Mouse (Mus musculus): ENCODE results near the gene Gm10277. TPM values are rescaled to one million over a fixed set of nuclear protein-coding genes. Genes with fewer than 3 reads are reported as not detected.
"Not testable (repeated sequence)": the region's sequence is repeated elsewhere in the genome, so short reads cannot be mapped to it uniquely, and the experiment has no call there.

Gm10277 gene
- polyA plus RNA-seq, 1 experiment from 2014 or later: 0.92 TPM

GRCm38 (mm10) chr11:77763673-77764340 lies 23.7 kb downstream of the Gm10277 start:
- Histone ChIP-seq H3K36me3 (replicated peaks) (no peaks in the 10 kb centered on the region), H3K4me1 (peaks cover 52% of the 10 kb centered on the region), H3K27ac (peak overlapping the region; percentile 97), H3K4me3 (peak overlapping the region; percentile 95), H3K27me3 (ENCODE audit: poor library complexity, severe bottlenecking) (peaks cover 45% of the 10 kb centered on the region), H3K9me3 (no peaks in the 10 kb centered on the region)
- 4% methylated on average over 26 of the region's 26 CpGs for WGBS
- DNase-seq (ENCODE audit: extremely low spot score, low spot score): peak; percentile 81

GRCm38 (mm10) chr11:77762783-77763672 lies 24.5 kb downstream of the Gm10277 start, which contains the start of gene Myo18a:
Gene Myo18a (plus strand): TSS chr11:77763246.
- H3K27me3 ChIP-seq (ENCODE audit: poor library complexity, severe bottlenecking): peaks cover 45% of the 10 kb centered on the region
- WGBS: 2% methylated on average over 71 of the region's 79 CpGs
- no peaks in the 10 kb centered on the region for H3K9me3 ChIP-seq
- DNase-seq (ENCODE audit: extremely low spot score, low spot score): peak; percentile 83
- H3K4me1 ChIP-seq: peaks cover 60% of the 10 kb centered on the region
- no peaks in the 10 kb centered on the region for H3K36me3 ChIP-seq (replicated peaks)
- peak within 1 kb of the TSS; percentile 97 for H3K27ac ChIP-seq
- peak within 1 kb of the TSS; percentile 95 for H3K4me3 ChIP-seq

- H3K36me3 ChIP-seq (replicated peaks): no peaks in the 10 kb centered on the region
- no peaks in the 10 kb centered on the region for H3K9me3 ChIP-seq
- WGBS: 88% methylated on average over 4 of the region's 4 CpGs
- H3K27me3 ChIP-seq (ENCODE audit: poor library complexity, severe bottlenecking): peaks cover 32% of the 10 kb centered on the region
- peaks cover 35% of the 10 kb centered on the region for H3K4me1 ChIP-seq
- no peak overlapping the region for H3K27ac ChIP-seq
- no peak for DNase-seq (ENCODE audit: extremely low spot score, low spot score)
- no peak overlapping the region for H3K4me3 ChIP-seq
These were observed 27.5 kb downstream of the Gm10277 start for GRCm38 (mm10) chr11:77760031-77760430.

GRCm38 (mm10) chr11:77753469-77753868 lies 34.1 kb downstream of the Gm10277 start:
- Histone ChIP-seq H3K4me1 (peaks cover 4% of the 10 kb centered on the region), H3K27ac (no peak overlapping the region), H3K36me3 (replicated peaks) (no peaks in the 10 kb centered on the region), H3K4me3 (no peak overlapping the region), H3K27me3 (ENCODE audit: poor library complexity, severe bottlenecking) (no peaks in the 10 kb centered on the region), H3K9me3 (no peaks in the 10 kb centered on the region)
- DNase-seq (ENCODE audit: extremely low spot score, low spot score): no peak
- WGBS: 77% methylated on average over 3 of the region's 3 CpGs

- Histone ChIP-seq H3K27ac (no peak overlapping the region), H3K4me1 (no peaks in the 10 kb centered on the region), H3K9me3 (no peaks in the 10 kb centered on the region), H3K4me3 (no peak overlapping the region), H3K27me3 (ENCODE audit: poor library complexity, severe bottlenecking) (no peaks in the 10 kb centered on the region), H3K36me3 (replicated peaks) (no peaks in the 10 kb centered on the region)
- 81% methylated on average over 5 of the region's 5 CpGs for WGBS
- DNase-seq (ENCODE audit: extremely low spot score, low spot score): no peak
These were observed 35.0 kb downstream of the Gm10277 start for GRCm38 (mm10) chr11:77752525-77752924.

GRCm38 (mm10) chr11:77748996-77749395 lies 38.6 kb downstream of the Gm10277 start:
- Histone ChIP-seq H3K27ac (no peak overlapping the region), H3K36me3 (replicated peaks) (no peaks in the 10 kb centered on the region), H3K9me3 (no peaks in the 10 kb centered on the region), H3K4me3 (no peak overlapping the region), H3K27me3 (ENCODE audit: poor library complexity, severe bottlenecking) (no peaks in the 10 kb centered on the region), H3K4me1 (no peaks in the 10 kb centered on the region)
- WGBS: 85% methylated on average over 5 of the region's 5 CpGs
- no peak for DNase-seq (ENCODE audit: extremely low spot score, low spot score)

GRCm38 (mm10) chr11:77747103-77747502 lies 40.4 kb downstream of the Gm10277 start:
- not testable (repeated sequence) for H3K4me3 ChIP-seq; H3K27ac ChIP-seq; H3K9me3 ChIP-seq; H3K36me3 ChIP-seq (replicated peaks); H3K27me3 ChIP-seq (ENCODE audit: poor library complexity, severe bottlenecking); H3K4me1 ChIP-seq; DNase-seq (ENCODE audit: extremely low spot score, low spot score)
- WGBS: 95% methylated on average over 13 of the region's 15 CpGs

- no peak overlapping the region for H3K4me3 ChIP-seq
- H3K4me1 ChIP-seq: peaks cover 4% of the 10 kb centered on the region; the same call in 1 of the 2 replicates
- H3K36me3 ChIP-seq (replicated peaks): no peaks in the 10 kb centered on the region
- H3K27ac ChIP-seq: no peak overlapping the region
- no peaks in the 10 kb centered on the region for H3K27me3 ChIP-seq (ENCODE audit: poor library complexity, severe bottlenecking)
- WGBS: 95% methylated on average over 4 of the region's 4 CpGs
- no peak for DNase-seq (ENCODE audit: extremely low spot score, low spot score)
- H3K9me3 ChIP-seq: no peaks in the 10 kb centered on the region
These were observed 40.9 kb downstream of the Gm10277 start for GRCm38 (mm10) chr11:77746652-77747051.

- no peaks in the 10 kb centered on the region for H3K36me3 ChIP-seq (replicated peaks)
- no peak overlapping the region for H3K27ac ChIP-seq
- H3K27me3 ChIP-seq (ENCODE audit: poor library complexity, severe bottlenecking): no peaks in the 10 kb centered on the region
- peaks cover 4% of the 10 kb centered on the region; the same call in 1 of the 2 replicates for H3K4me1 ChIP-seq
- H3K9me3 ChIP-seq: no peaks in the 10 kb centered on the region
- 34% methylated on average over 6 of the region's 6 CpGs for WGBS
- no peak overlapping the region for H3K4me3 ChIP-seq
- DNase-seq (ENCODE audit: extremely low spot score, low spot score): no peak
These were observed 43.6 kb downstream of the Gm10277 start for GRCm38 (mm10) chr11:77743966-77744365.

- no peaks in the 10 kb centered on the region for H3K36me3 ChIP-seq (replicated peaks)
- H3K4me1 ChIP-seq: peaks cover 4% of the 10 kb centered on the region; the same call in 1 of the 2 replicates
- no peak for DNase-seq (ENCODE audit: extremely low spot score, low spot score)
- no peaks in the 10 kb centered on the region for H3K9me3 ChIP-seq
- H3K27me3 ChIP-seq (ENCODE audit: poor library complexity, severe bottlenecking): no peaks in the 10 kb centered on the region
- 49% methylated on average over 7 of the region's 7 CpGs for whole genome bisulfite sequencing
- H3K4me3 ChIP-seq: no peak overlapping the region
- no peak overlapping the region for H3K27ac ChIP-seq
These were observed 49.0 kb downstream of the Gm10277 start for GRCm38 (mm10) chr11:77738555-77738954.

- 1% methylated on average over 6 of the region's 6 CpGs for WGBS
These were observed 50.3 kb downstream of the Gm10277 start for GRCm38 (mm10) chr11:77737289-77737688.

More at GRCm38 (mm10) chr11:77737289-77737688, 50.3 kb downstream of the Gm10277 start:
- Histone ChIP-seq H3K9me3 (no peaks in the 10 kb centered on the region), H3K36me3 (replicated peaks) (no peaks in the 10 kb centered on the region), H3K4me1 (no peaks in the 10 kb centered on the region), H3K4me3 (no peak overlapping the region), H3K27me3 (ENCODE audit: poor library complexity, severe bottlenecking) (no peaks in the 10 kb centered on the region), H3K27ac (no peak overlapping the region)
- DNase-seq (ENCODE audit: extremely low spot score, low spot score): peak; percentile 86

Measured in forebrain, embryonic 10.5 days (tissue).